Mouse (Mus musculus): ENCODE measurements around the gene Lrrc27. TPM values are rescaled to one million over a fixed set of nuclear protein-coding genes. Genes with fewer than 3 reads are reported as not detected.

Gene Lrrc27
- total RNA-seq, 2 experiments from 2014 or later, result 17.0 to 22.3 TPM

- intact Hi-C loops (cut with DNase I), result no loop called here
- DNase-seq, result no peak
Measured at GRCm38 (mm10) chr7:139213751-139214150, 963 bp downstream of the Lrrc27 start.

GRCm38 (mm10) chr7:139214160-139214559, 1.4 kb downstream of the Lrrc27 start:
- no peak for DNase-seq
- intact Hi-C loops (cut with DNase I), result no loop called here

- intact Hi-C loops (cut with DNase I), result no loop called here
- no peak for DNase-seq
Measured at GRCm38 (mm10) chr7:139214596-139215340, 2.0 kb downstream of the Lrrc27 start.

- DNase-seq, result no peak
- intact Hi-C loops (cut with DNase I), result no loop called here
Measured at GRCm38 (mm10) chr7:139215516-139215915, 2.7 kb downstream of the Lrrc27 start.

- intact Hi-C loops (cut with DNase I), result no loop called here
Measured at GRCm38 (mm10) chr7:139215946-139216345, 3.2 kb downstream of the Lrrc27 start.

DNA sequence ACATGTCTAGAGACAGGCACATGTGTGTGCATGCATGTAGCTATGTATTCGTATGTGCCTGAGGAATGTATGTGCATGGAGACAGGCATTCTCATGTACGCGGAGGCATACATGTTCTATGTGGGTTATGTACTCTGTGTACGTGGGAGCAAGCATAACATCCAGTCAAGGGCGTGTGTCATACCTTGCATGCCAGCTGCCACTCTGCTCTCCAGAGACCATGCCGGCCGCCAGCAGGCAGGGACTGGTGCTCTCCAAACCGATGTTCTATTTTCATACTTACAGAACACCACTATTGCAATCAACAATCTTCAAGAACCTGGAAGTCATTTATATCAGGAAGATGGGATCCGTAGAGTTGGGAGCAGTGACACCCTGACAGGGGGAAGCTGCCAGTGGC, 3.7 kb downstream of the Lrrc27 start:
- no peak for DNase-seq
- intact Hi-C loops (cut with DNase I), result no loop called here

More at GRCm38 (mm10) chr7:139215946-139216345, 3.2 kb downstream of the Lrrc27 start:
- DNase-seq, result no peak

DNA sequence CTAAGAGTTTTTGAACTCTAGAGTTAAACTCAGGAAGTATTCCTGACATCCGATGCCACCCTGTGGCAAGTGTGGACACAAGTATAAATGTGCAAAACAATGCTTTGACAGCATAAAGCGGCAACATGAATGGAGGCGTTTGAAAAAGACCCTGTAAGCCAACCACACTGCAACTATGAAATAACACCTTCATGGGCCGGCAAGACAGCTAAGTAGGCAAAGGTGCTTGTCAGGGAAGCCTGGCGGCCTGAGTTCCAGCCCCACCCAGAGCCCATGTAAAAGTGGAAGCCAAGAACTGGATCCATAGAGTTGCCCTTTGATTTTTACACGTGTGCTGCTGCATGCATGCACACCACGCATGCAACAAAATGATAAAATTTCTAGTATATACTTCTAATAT, 4.3 kb downstream of the Lrrc27 start:
- intact Hi-C loops (cut with DNase I), result no loop called here
- DNase-seq, result no peak

GRCm38 (mm10) chr7:139218641-139219415, 6.0 kb downstream of the Lrrc27 start:
- intact Hi-C loops (cut with DNase I), result no loop called here
- DNase-seq, result peak in 1 of 2 experiments; percentile 47

DNA sequence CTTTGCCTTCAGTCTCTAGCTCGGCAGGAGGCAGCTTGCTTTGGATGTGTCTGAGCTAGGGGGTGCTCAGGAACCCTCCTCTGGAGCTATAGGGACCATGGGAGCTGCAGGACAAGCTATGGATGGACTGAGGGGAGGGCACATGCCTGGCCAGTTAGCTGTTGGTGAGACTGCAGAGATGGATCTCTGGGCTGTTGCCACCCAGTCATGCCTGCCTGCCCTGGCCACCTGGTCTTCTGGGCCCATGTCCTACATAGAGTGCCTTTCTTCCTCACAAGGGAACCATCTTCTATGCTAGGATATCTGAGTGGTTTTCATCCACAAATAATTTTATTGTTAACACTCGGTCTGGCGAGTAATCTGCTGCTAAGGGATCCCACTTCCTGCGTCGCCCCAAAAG, 6.7 kb downstream of the Lrrc27 start:
- no peak for DNase-seq
- intact Hi-C loops (cut with DNase I), result no loop called here

- no peak for DNase-seq
- intact Hi-C loops (cut with DNase I), result no loop called here
Measured at GRCm38 (mm10) chr7:139220303-139220702, 7.5 kb downstream of the Lrrc27 start.

DNA sequence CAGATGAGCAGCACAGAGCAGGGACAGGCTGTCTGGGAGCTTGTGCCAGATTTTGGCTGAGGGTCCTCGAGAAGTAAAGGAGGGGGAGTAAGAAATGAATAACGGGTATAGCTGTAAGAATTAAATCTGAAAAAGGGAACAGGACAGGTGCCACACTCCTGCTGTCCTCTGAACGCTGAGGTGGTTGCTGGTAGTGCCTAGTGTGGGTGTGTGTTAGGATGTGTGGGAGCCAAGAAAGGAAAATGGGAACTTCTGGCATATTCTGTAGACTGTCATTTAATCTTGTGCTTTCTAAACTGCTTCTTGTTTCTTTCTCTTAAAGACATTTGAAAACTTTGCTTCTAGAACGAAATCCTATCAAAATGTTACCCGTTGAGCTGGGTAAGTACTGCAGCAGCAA, 8.3 kb downstream of the Lrrc27 start:
- intact Hi-C loops (cut with DNase I), result no loop called here
- no peak for DNase-seq

- intact Hi-C loops (cut with DNase I), result no loop called here
- DNase-seq, result no peak
Measured at GRCm38 (mm10) chr7:139221856-139222255, 9.1 kb downstream of the Lrrc27 start.

GRCm38 (mm10) chr7:139222341-139222740, 9.6 kb downstream of the Lrrc27 start:
- DNase-seq, result no peak
- intact Hi-C loops (cut with DNase I), result no loop called here

DNA sequence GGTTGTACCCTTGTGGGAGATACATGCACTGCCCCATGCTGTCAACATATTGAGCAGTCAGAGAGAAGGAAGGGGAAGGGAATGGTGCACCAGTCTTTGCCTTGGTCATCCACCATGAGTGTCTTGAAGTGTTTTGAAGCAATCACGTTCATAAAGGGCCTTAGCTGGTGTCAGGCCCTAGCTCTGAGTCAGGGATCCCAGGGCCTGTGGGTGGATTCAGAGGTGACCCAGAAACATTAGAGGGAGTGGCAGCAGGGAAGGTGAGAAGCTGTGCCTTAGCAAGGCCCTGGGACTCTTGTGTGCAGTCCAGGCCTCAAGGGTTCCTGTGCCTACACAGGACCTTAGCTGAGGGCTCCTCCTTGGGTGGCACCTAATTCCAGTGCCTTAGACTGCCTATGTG, 11.3 kb downstream of the Lrrc27 start:
- intact Hi-C loops (cut with DNase I), result no loop called here
- DNase-seq, result no peak

- DNase-seq, result no peak
- intact Hi-C loops (cut with DNase I), result no loop called here
Measured at GRCm38 (mm10) chr7:139224725-139225124, 11.9 kb downstream of the Lrrc27 start.

- no peak for DNase-seq
- intact Hi-C loops (cut with DNase I), result no loop called here
Measured at GRCm38 (mm10) chr7:139226416-139226815, 13.6 kb downstream of the Lrrc27 start.

- intact Hi-C loops (cut with DNase I), result no loop called here
- DNase-seq, result peak in 1 of 2 experiments; percentile 26
Measured at GRCm38 (mm10) chr7:139228447-139229171, 15.8 kb downstream of the Lrrc27 start.

DNA sequence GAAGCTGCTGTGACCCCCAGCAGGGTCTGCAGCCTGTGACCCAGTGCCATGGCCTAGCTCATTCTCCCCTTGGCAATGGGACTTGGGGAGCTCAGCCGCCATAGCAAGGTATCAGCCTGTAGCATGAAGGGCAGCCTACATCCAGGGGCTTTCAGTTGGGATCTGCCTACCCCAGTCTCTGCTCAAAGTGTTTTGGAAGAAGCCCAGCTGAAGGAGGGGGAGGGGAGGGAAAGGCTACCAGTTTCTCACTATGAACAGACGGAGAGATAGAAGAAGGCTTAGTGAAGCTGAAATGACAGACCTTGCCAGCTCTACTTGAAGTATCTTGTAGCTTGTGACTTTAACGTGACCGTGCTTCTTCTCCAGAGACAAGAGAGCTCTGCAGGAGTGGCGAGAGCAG, 17.0 kb downstream of the Lrrc27 start:
- no peak for DNase-seq
- intact Hi-C loops (cut with DNase I), result loop anchor here (5.0 kb wide), 1 partner anchor 132 kb away; no protein-coding TSS in a partner anchor

DNA sequence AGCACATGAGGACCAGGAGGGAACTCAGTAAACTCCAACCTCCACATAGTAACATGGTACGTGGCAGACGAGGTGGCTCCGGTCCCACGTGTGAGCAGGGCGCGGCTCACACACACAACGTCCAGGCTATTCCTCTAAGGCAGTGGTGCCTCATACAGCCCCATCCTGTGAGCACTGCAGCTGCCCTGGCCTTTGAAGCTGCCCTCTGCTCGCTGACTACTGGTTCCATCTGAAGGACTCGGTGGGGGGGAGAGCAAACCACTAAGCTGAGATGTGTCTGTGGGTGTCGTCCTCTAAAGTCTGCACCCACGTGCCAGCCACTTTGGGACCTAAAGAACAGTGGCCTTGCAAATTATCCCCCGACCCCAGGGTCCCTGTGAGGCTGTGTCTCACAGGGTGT, 17.5 kb downstream of the Lrrc27 start:
- intact Hi-C loops (cut with DNase I), result loop anchor here (5.0 kb wide), 1 partner anchor 132 kb away; no protein-coding TSS in a partner anchor
- DNase-seq, result no peak

DNA sequence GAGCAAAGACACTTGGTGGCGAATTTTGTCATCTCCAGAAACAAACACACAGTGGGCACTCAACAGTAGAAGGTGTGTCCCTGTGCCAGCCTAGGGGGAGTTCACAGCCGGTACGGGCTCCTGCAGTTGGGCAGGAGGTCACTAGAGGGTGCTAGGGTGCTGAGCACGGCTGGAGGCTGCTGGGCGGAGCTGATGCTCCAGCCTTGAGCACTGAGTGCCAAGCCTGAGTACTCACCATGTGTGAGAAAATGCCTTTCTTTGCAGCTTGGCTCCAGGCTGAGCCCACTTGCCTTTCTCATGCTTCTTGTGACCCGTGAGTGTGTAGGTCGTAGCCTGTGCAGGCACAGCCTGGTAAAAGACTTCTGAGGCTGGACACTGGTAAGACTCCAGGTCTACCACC, 20.9 kb downstream of the Lrrc27 start:
- intact Hi-C loops (cut with DNase I), result loop anchor here (1.0 to 5.0 kb wide), 4 partner anchors 25 to 240 kb away; no protein-coding TSS in a partner anchor
- DNase-seq, result peak; percentile 90 to 93
